Comparison of ENCODE assay signal across 15 mouse cellular contexts in the genomic region with DNA sequence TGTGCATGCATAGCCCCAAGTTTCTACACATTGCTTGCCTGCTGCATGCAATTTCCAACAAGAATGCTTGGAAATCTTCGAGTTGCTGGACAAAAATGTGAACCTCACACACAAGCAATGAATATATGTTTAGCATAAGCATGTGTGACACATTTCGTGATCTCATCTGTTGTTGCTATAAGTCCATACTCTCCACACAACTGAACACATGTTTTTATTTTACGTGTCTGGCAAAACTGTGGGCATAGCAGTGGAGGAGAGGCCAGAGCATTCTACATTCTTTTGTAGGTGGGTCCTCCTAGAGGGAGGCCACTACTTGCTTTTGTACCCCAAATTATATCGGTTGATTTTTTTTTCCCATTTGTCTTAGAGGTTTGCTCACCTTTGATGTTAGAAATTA.
A peak's percentile ranks its signal among the peaks of the same experiment; 100 is the strongest.
DNase-seq lines count a peak whose midpoint lies in the region; ATAC-seq and TF ChIP-seq lines count a peak whose summit lies in the region.
"Had no signal": no experiment of that assay in that cellular context is flagged by ENCODE, and none has a peak within 500 bp of the region (broad histone marks: within the 10 kb centered on the region; RNA-seq: fewer than 3 reads in every experiment).

No protein-coding gene starts in this region.

- no peak for TF ChIP-seq POLR2A in embryonic fibroblast, embryonic 13.5 days (IDR thresholded peaks at IDR 0.05; ENCODE audit: low read depth, low read length)
- no peak for TF ChIP-seq POLR2A in heart, adult 2 months (IDR thresholded peaks at IDR 0.05; ENCODE audit: insufficient read depth, low read depth, low read length)
- no peak for TF ChIP-seq POLR2A in thymus, adult 2 months (IDR thresholded peaks at IDR 0.05; ENCODE audit: control insufficient read depth, extremely low read depth, insufficient read depth, low read length, poor library complexity)

- intact Hi-C loops in heart, adult 2 months (cut with DNase I), result loop anchor here (10.0 kb wide), 1 partner anchor 161 kb away; no protein-coding TSS in a partner anchor

- no peaks in the 10 kb centered on the region for H3K27me3 ChIP-seq in embryonic facial prominence, embryonic 12.5 days
- no peaks in the 10 kb centered on the region for H3K27me3 ChIP-seq in embryonic facial prominence, embryonic 10.5 days (replicated peaks; ENCODE audit: low read depth, poor library complexity, severe bottlenecking)
- no peaks in the 10 kb centered on the region for H3K27me3 ChIP-seq in embryonic facial prominence, embryonic 14.5 days (replicated peaks; ENCODE audit: control insufficient read depth, insufficient read depth, low read length)
- no peaks in the 10 kb centered on the region for H3K27me3 ChIP-seq in heart, adult 2 months (ENCODE audit: control insufficient read depth, insufficient read depth, low read length)
- no peaks in the 10 kb centered on the region for H3K27me3 ChIP-seq in thymus, adult 2 months (ENCODE audit: control insufficient read depth, insufficient read depth, low read length)
- H3K27me3 ChIP-seq: CH12.LX; forebrain, embryonic 13.5 days; forebrain, embryonic 15.5 days had no signal

- no peak for TF ChIP-seq EP300 in heart, adult 2 months (IDR thresholded peaks at IDR 0.05; ENCODE audit: insufficient read depth, low read depth, low read length)

- WGBS in embryonic facial prominence, embryonic 12.5 days, result 56% methylated on average over 4 of the region's 4 CpGs
- WGBS in embryonic facial prominence, embryonic 10.5 days, result 84% methylated on average over 4 of the region's 4 CpGs
- WGBS in embryonic facial prominence, embryonic 14.5 days, result 50% methylated on average over 4 of the region's 4 CpGs
- 80% methylated on average over 4 of the region's 4 CpGs for WGBS in heart, adult 2 months
- 87% methylated on average over 4 of the region's 4 CpGs for WGBS in thymus, adult 2 months

- no peaks in the 10 kb centered on the region for H3K36me3 ChIP-seq in embryonic facial prominence, embryonic 12.5 days
- H3K36me3 ChIP-seq in embryonic facial prominence, embryonic 10.5 days (replicated peaks), result no peaks in the 10 kb centered on the region
- H3K36me3 ChIP-seq in embryonic facial prominence, embryonic 14.5 days (ENCODE audit: control insufficient read depth, insufficient read depth, low read length), result no peaks in the 10 kb centered on the region
- H3K36me3 ChIP-seq in heart, adult 2 months (ENCODE audit: control insufficient read depth, insufficient read depth, low read length), result no peaks in the 10 kb centered on the region
- H3K36me3 ChIP-seq in thymus, adult 2 months (ENCODE audit: control insufficient read depth, insufficient read depth, low read length), result no peaks in the 10 kb centered on the region
- H3K36me3 ChIP-seq: forebrain, embryonic 15.5 days; G1E had no signal

- H3K4me2 ChIP-seq in embryonic facial prominence, embryonic 12.5 days (replicated peaks), result no peak overlapping the region
- H3K4me2 ChIP-seq in embryonic facial prominence, embryonic 14.5 days (ENCODE audit: low read depth, low read length), result no peak overlapping the region
- H3K4me2 ChIP-seq: forebrain, embryonic 13.5 days; forebrain, embryonic 15.5 days had no signal

- ATAC-seq in embryonic facial prominence, embryonic 12.5 days (ENCODE audit: insufficient number of reproducible peaks, insufficient read depth, low FRiP score, low TSS enrichment), result 0 out of 2 replicates have a peak, but pooled peaks have one; percentile 56
- ATAC-seq in embryonic facial prominence, embryonic 14.5 days (ENCODE audit: low read depth), result no peak
- ATAC-seq: CD4-positive, CD25-positive, alpha-beta regulatory T cell, adult 4 months; forebrain, embryonic 13.5 days; forebrain, embryonic 15.5 days; forebrain, postnatal 0 days had no signal

- H3K4me1 ChIP-seq in embryonic facial prominence, embryonic 12.5 days, result peaks cover 6% of the 10 kb centered on the region; the same call in 1 of the 2 replicates
- H3K4me1 ChIP-seq in embryonic facial prominence, embryonic 10.5 days, result 0 out of 2 replicates have a peak, but pooled peaks cover 6% of the 10 kb centered on the region
- H3K4me1 ChIP-seq in embryonic facial prominence, embryonic 14.5 days (ENCODE audit: control insufficient read depth, insufficient read depth, low read length), result no peaks in the 10 kb centered on the region
- peaks cover 13% of the 10 kb centered on the region for H3K4me1 ChIP-seq in embryonic fibroblast, embryonic 13.5 days (ENCODE audit: control insufficient read depth, insufficient read depth, low read length)
- peaks cover 1% of the 10 kb centered on the region for H3K4me1 ChIP-seq in heart, adult 2 months (ENCODE audit: control insufficient read depth, insufficient read depth, low read length)
- no peaks in the 10 kb centered on the region for H3K4me1 ChIP-seq in thymus, adult 2 months (replicated peaks; ENCODE audit: control insufficient read depth, insufficient read depth, low read length)
- H3K4me1 ChIP-seq: forebrain, embryonic 13.5 days; forebrain, embryonic 15.5 days had no signal

- no peaks in the 10 kb centered on the region for H3K79me2 ChIP-seq in heart, adult 2 months (replicated peaks; ENCODE audit: control insufficient read depth, insufficient read depth, low read length)

- no peak overlapping the region for H3K9ac ChIP-seq in embryonic facial prominence, embryonic 12.5 days
- no peak overlapping the region for H3K9ac ChIP-seq in embryonic facial prominence, embryonic 14.5 days (ENCODE audit: low read depth, low read length)
- no peak overlapping the region for H3K9ac ChIP-seq in heart, adult 2 months (ENCODE audit: low read depth, low read length)
- H3K9ac ChIP-seq: forebrain, embryonic 13.5 days; forebrain, embryonic 15.5 days; forebrain, postnatal 0 days had no signal

- DNase-seq in embryonic facial prominence, embryonic 10.5 days (ENCODE audit: low spot score), result no peak
- DNase-seq in NIH3T3 (ENCODE audit: low read depth), result peak; percentile 84
- DNase-seq in embryonic facial prominence, embryonic 14.5 days (ENCODE audit: low spot score), result peak; percentile 68
- no peak for DNase-seq in right cerebral cortex, adult 18-20 months
- DNase-seq in heart, adult 2 months, result no peak
- no peak for DNase-seq in thymus, adult 2 months
- DNase-seq: B cell, adult 2 months; forebrain, postnatal 0 days had no signal

- H3K27ac ChIP-seq in embryonic facial prominence, embryonic 12.5 days, result 0 out of 2 replicates have a peak overlapping the region, but pooled peaks have one; percentile 30
- no peak overlapping the region for H3K27ac ChIP-seq in embryonic facial prominence, embryonic 10.5 days (replicated peaks)
- H3K27ac ChIP-seq in embryonic facial prominence, embryonic 14.5 days (replicated peaks; ENCODE audit: low read depth, low read length), result no peak overlapping the region
- H3K27ac ChIP-seq in embryonic fibroblast, embryonic 13.5 days (ENCODE audit: insufficient read depth, low read length), result peak overlapping the region; percentile 86
- H3K27ac ChIP-seq in heart, adult 2 months, result no peak overlapping the region; the same call in 1 of the 2 replicates
- no peak overlapping the region for H3K27ac ChIP-seq in thymus, adult 2 months (ENCODE audit: control insufficient read depth, insufficient read depth, low read length)
- H3K27ac ChIP-seq: forebrain, embryonic 13.5 days; forebrain, embryonic 15.5 days had no signal

- no peak for TF ChIP-seq CTCF in embryonic fibroblast, embryonic 13.5 days (IDR thresholded peaks at IDR 0.05; ENCODE audit: borderline replicate concordance, insufficient read depth, low read length)
- TF ChIP-seq CTCF in heart, adult 2 months (IDR thresholded peaks at IDR 0.05), result no peak
- no peak for TF ChIP-seq CTCF in thymus, adult 2 months (IDR thresholded peaks at IDR 0.05; ENCODE audit: borderline replicate concordance, control insufficient read depth, extremely low read depth, insufficient read depth, low read length, poor library complexity)

- H3K4me3 ChIP-seq in embryonic facial prominence, embryonic 12.5 days, result no peak overlapping the region
- no peak overlapping the region for H3K4me3 ChIP-seq in embryonic facial prominence, embryonic 10.5 days
- H3K4me3 ChIP-seq in embryonic facial prominence, embryonic 14.5 days (ENCODE audit: low read depth, low read length), result no peak overlapping the region
- H3K4me3 ChIP-seq in embryonic fibroblast, embryonic 13.5 days (ENCODE audit: insufficient read depth, low read length), result no peak overlapping the region
- H3K4me3 ChIP-seq in heart, adult 2 months, result no peak overlapping the region
- H3K4me3 ChIP-seq in thymus, adult 2 months (ENCODE audit: control insufficient read depth, insufficient read depth, low read length), result no peak overlapping the region
- H3K4me3 ChIP-seq: forebrain, embryonic 13.5 days; forebrain, embryonic 15.5 days had no signal

- no peaks in the 10 kb centered on the region for H3K9me3 ChIP-seq in embryonic facial prominence, embryonic 12.5 days
- no peaks in the 10 kb centered on the region for H3K9me3 ChIP-seq in embryonic facial prominence, embryonic 10.5 days
- no peaks in the 10 kb centered on the region for H3K9me3 ChIP-seq in embryonic facial prominence, embryonic 14.5 days (ENCODE audit: control insufficient read depth, low read length)
- H3K9me3 ChIP-seq: forebrain, embryonic 13.5 days; forebrain, embryonic 15.5 days had no signal

Comparison
In these comparisons a context has a peak if more than half of its experiments do, and no peak if none do; other contexts are left out.
1. H3K27ac ChIP-seq: peak in embryonic facial prominence, embryonic 12.5 days (single experiment) and embryonic fibroblast, embryonic 13.5 days (single experiment); none in embryonic facial prominence, embryonic 10.5 days (single experiment), embryonic facial prominence, embryonic 14.5 days (single experiment), heart, adult 2 months (single experiment) and thymus, adult 2 months (single experiment).
2. DNase-seq: peak in NIH3T3 (single experiment) and embryonic facial prominence, embryonic 14.5 days (single experiment); none in embryonic facial prominence, embryonic 10.5 days (single experiment), right cerebral cortex, adult 18-20 months (single experiment), heart, adult 2 months (0 of 2) and thymus, adult 2 months (single experiment).